Mouse (Mus musculus): ENCODE data around the gene Zmiz1. TPM values are rescaled to one million over a fixed set of nuclear protein-coding genes. Genes with fewer than 3 reads are reported as not detected.

Zmiz1 gene
- polyA plus RNA-seq, 1 experiment, result 27.3 TPM

DNA sequence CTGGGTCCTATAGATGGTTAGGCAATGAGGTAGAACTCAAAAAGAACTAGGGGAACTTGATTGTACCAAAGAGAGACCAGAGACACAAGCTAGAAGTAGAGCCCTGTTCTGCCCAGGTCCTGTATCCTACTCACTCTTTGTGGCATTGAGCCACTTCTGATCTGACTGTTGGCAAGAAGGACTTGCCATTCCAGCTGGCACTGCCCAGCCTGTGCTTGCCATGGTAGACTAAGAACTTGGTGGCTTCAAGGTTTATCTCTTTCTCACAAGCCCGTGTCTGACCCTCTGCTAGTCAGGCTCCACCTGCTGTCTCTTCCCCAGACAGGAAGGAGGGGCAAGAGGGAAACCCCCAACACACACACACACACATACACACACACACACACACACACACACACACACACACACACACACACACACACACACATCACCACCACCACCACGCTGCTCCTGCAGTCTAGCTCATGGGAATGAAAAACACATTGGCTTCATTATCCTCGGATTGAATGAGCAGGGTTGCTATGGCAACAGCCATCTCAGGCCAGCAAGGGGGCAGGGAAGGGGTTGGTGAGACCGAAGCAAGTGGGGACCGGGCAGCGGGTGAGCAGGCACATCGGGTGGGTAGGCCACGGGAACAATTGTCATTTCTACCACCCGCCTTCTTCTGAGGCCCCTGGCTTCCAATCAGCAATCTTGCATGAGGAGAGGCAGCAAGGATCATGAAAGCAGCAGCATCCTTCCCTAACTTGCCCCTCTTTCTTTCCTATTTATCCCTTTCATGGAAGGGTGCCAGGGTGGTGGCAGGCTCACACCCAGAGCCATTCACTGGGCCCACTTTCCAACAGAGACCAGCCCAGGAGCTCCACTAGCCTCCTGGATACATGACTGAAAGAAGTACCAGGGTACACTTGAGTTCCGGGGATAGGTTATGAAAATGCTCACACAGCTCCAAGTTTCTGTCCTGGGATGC is 91.2 kb downstream of the Zmiz1 start:
- peaks cover 29% of the 10 kb centered on the region for H3K79me2 ChIP-seq (ENCODE audit: control insufficient read depth, insufficient read depth)
- no peak for TF ChIP-seq CTCF (IDR thresholded peaks at IDR 0.05; ENCODE audit: control insufficient read depth, insufficient read depth, insufficient read length)
- no peak for TF ChIP-seq MYOG (IDR thresholded peaks at IDR 0.05; ENCODE audit: control insufficient read depth, extremely low read depth, insufficient read length)
- no peak for TF ChIP-seq CEBPB (IDR thresholded peaks at IDR 0.05; ENCODE audit: low read depth)
- TF ChIP-seq MAX (IDR thresholded peaks at IDR 0.05), result no peak
- no peak for TF ChIP-seq FOSL1 (IDR thresholded peaks at IDR 0.05; ENCODE audit: insufficient read depth, low read length, poor library complexity, severe bottlenecking)
- no peak for TF ChIP-seq MYOD1 (IDR thresholded peaks at IDR 0.05; ENCODE audit: control insufficient read depth, insufficient read length, low read depth)
- TF ChIP-seq USF1 (IDR thresholded peaks at IDR 0.05; ENCODE audit: low read depth), result no peak
- H3ac ChIP-seq (ENCODE audit: control insufficient read depth, insufficient read length, low read depth), result no peak overlapping the region
- peaks cover 19% of the 10 kb centered on the region for H3K36me3 ChIP-seq (ENCODE audit: control insufficient read depth, insufficient read depth)
- no peaks in the 10 kb centered on the region for H3K79me3 ChIP-seq (ENCODE audit: low read depth)
- H3K4me3 ChIP-seq (ENCODE audit: insufficient read depth, poor library complexity, severe bottlenecking), result no peak overlapping the region
- H3K27me3 ChIP-seq (ENCODE audit: control insufficient read depth, insufficient read depth, insufficient read length), result no peaks in the 10 kb centered on the region

GRCm38 (mm10) chr14:25551731-25552130 is 92.7 kb downstream of the Zmiz1 start:
- Histone ChIP-seq H3ac (ENCODE audit: control insufficient read depth, insufficient read length, low read depth) (no peak overlapping the region), H3K36me3 (ENCODE audit: control insufficient read depth, insufficient read depth) (peaks cover 11% of the 10 kb centered on the region), H3K4me3 (ENCODE audit: insufficient read depth, poor library complexity, severe bottlenecking) (no peak overlapping the region), H3K79me3 (ENCODE audit: low read depth) (no peaks in the 10 kb centered on the region), H3K79me2 (ENCODE audit: control insufficient read depth, insufficient read depth) (peaks cover 33% of the 10 kb centered on the region), H3K27me3 (ENCODE audit: control insufficient read depth, insufficient read depth, insufficient read length) (no peaks in the 10 kb centered on the region)
- TF ChIP-seq MAX (IDR thresholded peaks at IDR 0.05) (no peak), USF1 (IDR thresholded peaks at IDR 0.05; ENCODE audit: low read depth) (no peak), MYOD1 (IDR thresholded peaks at IDR 0.05; ENCODE audit: control insufficient read depth, insufficient read length, low read depth) (no peak), CEBPB (IDR thresholded peaks at IDR 0.05; ENCODE audit: low read depth) (no peak), MYOG (IDR thresholded peaks at IDR 0.05; ENCODE audit: control insufficient read depth, extremely low read depth, insufficient read length) (no peak), FOSL1 (IDR thresholded peaks at IDR 0.05; ENCODE audit: insufficient read depth, low read length, poor library complexity, severe bottlenecking) (no peak), CTCF (IDR thresholded peaks at IDR 0.05; ENCODE audit: control insufficient read depth, insufficient read depth, insufficient read length) (no peak)

GRCm38 (mm10) chr14:25553382-25553781 is 94.4 kb downstream of the Zmiz1 start:
- peaks cover 9% of the 10 kb centered on the region for H3K36me3 ChIP-seq (ENCODE audit: control insufficient read depth, insufficient read depth)
- no peak overlapping the region for H3ac ChIP-seq (ENCODE audit: control insufficient read depth, insufficient read length, low read depth)
- TF ChIP-seq USF1 (IDR thresholded peaks at IDR 0.05; ENCODE audit: low read depth) (no peak), MYOD1 (IDR thresholded peaks at IDR 0.05; ENCODE audit: control insufficient read depth, insufficient read length, low read depth) (peak; percentile 20)
- H3K79me3 ChIP-seq (ENCODE audit: low read depth), result no peaks in the 10 kb centered on the region
- peaks cover 34% of the 10 kb centered on the region for H3K79me2 ChIP-seq (ENCODE audit: control insufficient read depth, insufficient read depth)
- no peaks in the 10 kb centered on the region for H3K27me3 ChIP-seq (ENCODE audit: control insufficient read depth, insufficient read depth, insufficient read length)
- H3K4me3 ChIP-seq (ENCODE audit: insufficient read depth, poor library complexity, severe bottlenecking), result no peak overlapping the region

GRCm38 (mm10) chr14:25554781-25555180 is 95.8 kb downstream of the Zmiz1 start:
- TF ChIP-seq MYOD1 (IDR thresholded peaks at IDR 0.05; ENCODE audit: control insufficient read depth, insufficient read length, low read depth), result no peak
- no peak for TF ChIP-seq FOSL1 (IDR thresholded peaks at IDR 0.05; ENCODE audit: insufficient read depth, low read length, poor library complexity, severe bottlenecking)
- no peak for TF ChIP-seq CEBPB (IDR thresholded peaks at IDR 0.05; ENCODE audit: low read depth)
- Histone ChIP-seq H3K36me3 (ENCODE audit: control insufficient read depth, insufficient read depth) (peaks cover 13% of the 10 kb centered on the region), H3K4me3 (ENCODE audit: insufficient read depth, poor library complexity, severe bottlenecking) (no peak overlapping the region), H3K27me3 (ENCODE audit: control insufficient read depth, insufficient read depth, insufficient read length) (no peaks in the 10 kb centered on the region), H3K79me3 (ENCODE audit: low read depth) (no peaks in the 10 kb centered on the region), H3ac (ENCODE audit: control insufficient read depth, insufficient read length, low read depth) (no peak overlapping the region), H3K79me2 (ENCODE audit: control insufficient read depth, insufficient read depth) (peaks cover 42% of the 10 kb centered on the region)

DNA sequence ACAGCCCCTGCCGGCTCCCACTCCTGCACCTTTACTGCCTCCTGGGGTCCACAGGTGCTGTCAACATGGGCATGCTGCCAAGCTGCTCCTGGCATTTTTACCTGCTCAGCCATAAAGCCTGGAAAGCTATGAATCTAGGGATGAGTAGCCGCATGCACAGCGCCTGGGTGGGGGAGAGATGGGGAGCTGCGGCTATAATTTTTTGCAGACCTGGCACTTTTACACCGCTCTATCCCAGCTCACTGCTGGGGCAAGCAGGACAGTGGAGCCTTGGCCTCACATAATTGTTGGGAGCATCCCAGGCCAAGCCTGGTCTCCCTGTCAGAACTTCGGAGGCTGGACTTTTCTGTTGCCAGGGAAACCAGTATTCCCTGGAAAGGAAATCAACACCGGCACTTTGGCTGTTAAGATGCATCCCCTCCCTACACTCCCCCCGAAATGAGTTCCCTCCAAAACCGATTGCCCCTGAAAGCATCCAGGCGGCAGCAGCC is 96.4 kb downstream of the Zmiz1 start:
- no peak for TF ChIP-seq CEBPB (IDR thresholded peaks at IDR 0.05; ENCODE audit: low read depth)
- TF ChIP-seq FOSL1 (IDR thresholded peaks at IDR 0.05; ENCODE audit: insufficient read depth, low read length, poor library complexity, severe bottlenecking), result no peak
- no peak for TF ChIP-seq MYOD1 (IDR thresholded peaks at IDR 0.05; ENCODE audit: control insufficient read depth, insufficient read length, low read depth)
- no peak for TF ChIP-seq MYOG (IDR thresholded peaks at IDR 0.05; ENCODE audit: control insufficient read depth, extremely low read depth, insufficient read length)
- no peak for TF ChIP-seq CTCF (IDR thresholded peaks at IDR 0.05; ENCODE audit: control insufficient read depth, insufficient read depth, insufficient read length)
- TF ChIP-seq MAX (IDR thresholded peaks at IDR 0.05), result no peak
- TF ChIP-seq USF1 (IDR thresholded peaks at IDR 0.05; ENCODE audit: low read depth), result no peak
- Histone ChIP-seq H3K4me3 (ENCODE audit: insufficient read depth, poor library complexity, severe bottlenecking) (no peak overlapping the region), H3K79me3 (ENCODE audit: low read depth) (no peaks in the 10 kb centered on the region), H3K79me2 (ENCODE audit: control insufficient read depth, insufficient read depth) (peaks cover 38% of the 10 kb centered on the region), H3K36me3 (ENCODE audit: control insufficient read depth, insufficient read depth) (peaks cover 19% of the 10 kb centered on the region), H3ac (ENCODE audit: control insufficient read depth, insufficient read length, low read depth) (no peak overlapping the region), H3K27me3 (ENCODE audit: control insufficient read depth, insufficient read depth, insufficient read length) (no peaks in the 10 kb centered on the region)

All from C2C12 (cell line).